Mouse (Mus musculus) CH12.LX (cell line): ENCODE measurements at regions not wholly inside any gene's neighbourhood (a gene's known extent, or its start where the extent isn't known, plus 50 kb on each side); places are given as distances from the start of the nearest gene placed in this dataset.

Experiments used
- DNase-seq: peaks from one replicate; pipeline ENCODE4 v3.0.0-alpha.2; 2013; ENCODE audit errors: extremely low read depth
- H3K27ac ChIP-seq: 2 replicates; pipeline ENCODE4 v1.5.1; 2012; ENCODE audit warnings: low read depth, mild to moderate bottlenecking, control low read depth, moderate library complexity; ENCODE audit not compliant: insufficient read depth
- H3K27me3 ChIP-seq: replicated peaks from 2 replicates; pipeline ENCODE3; 2012; ENCODE audit warnings: inconsistent platforms
- H3K36me3 ChIP-seq, 2 experiments: replicated peaks in 1 of 2; 2 replicates each; pipeline versions ENCODE3 to v1.6.1; 2012; ENCODE audit warnings: inconsistent platforms in 1 of 2, low read length in 1 of 2, mild to moderate bottlenecking in 1 of 2, mixed read lengths in 1 of 2, moderate library complexity in 1 of 2; ENCODE audit not compliant: control insufficient read depth in 1 of 2, insufficient read depth in 1 of 2
- H3K4me1 ChIP-seq, 2 experiments: 2 replicates each; pipeline ENCODE4 v1.6.1; 2012; ENCODE audit warnings: inconsistent platforms in 1 of 2, moderate library complexity in 1 of 2; ENCODE audit not compliant: insufficient read depth in 2 of 2, control insufficient read depth in 1 of 2
- H3K4me2 ChIP-seq: 2 replicates; pipeline ENCODE4 v1.6.1; 2012; ENCODE audit warnings: low read depth, mild to moderate bottlenecking, control low read depth; ENCODE audit not compliant: poor library complexity, insufficient read depth, severe bottlenecking
- H3K4me3 ChIP-seq, 3 experiments: fragments of 150-350 bp in 1 of 3; sonication (generic) in 1 of 3; replicated peaks in 1 of 3; 2 replicates each; pipeline versions ENCODE3 to v1.5.1; 2011 to 2012; ENCODE audit warnings: low read depth in 2 of 3, low read length in 2 of 3, mild to moderate bottlenecking in 2 of 3, moderate library complexity in 2 of 3, control low read depth in 1 of 3, improper control_type of control experiment in 1 of 3, inconsistent platforms in 1 of 3, mixed read lengths in 1 of 3; ENCODE audit not compliant: poor library complexity in 1 of 3
- H3K79me2 ChIP-seq: replicated peaks from 2 replicates; pipeline ENCODE4 v1.6.1; 2012; ENCODE audit warnings: mild to moderate bottlenecking, moderate library complexity; ENCODE audit not compliant: control insufficient read depth, poor library complexity, insufficient read depth, severe bottlenecking; ENCODE audit errors: extremely low read depth
- H3K9ac ChIP-seq: 2 replicates; pipeline ENCODE4 v1.6.1; 2012; ENCODE audit warnings: low read depth, mild to moderate bottlenecking, control low read depth, moderate library complexity; ENCODE audit not compliant: insufficient read depth
- H3K9me3 ChIP-seq: replicated peaks from 2 replicates; pipeline ENCODE3; 2012; ENCODE audit warnings: low read length, inconsistent platforms, mixed read lengths
- BHLHE40 ChIP-seq: IDR thresholded peaks from 2 replicates; pipeline ENCODE4 v1.6.1; 2011; ENCODE audit warnings: mild to moderate bottlenecking, low read depth, low read length, improper control_type of control experiment
- CTCF ChIP-seq, 2 experiments: IDR thresholded peaks in 1 of 2; conservative IDR thresholded peaks in 1 of 2; 2 replicates each; pipeline ENCODE4 v1.5.1; 2011 to 2012; ENCODE audit warnings: low read depth in 2 of 2, low read length in 2 of 2, improper control_type of control experiment in 1 of 2, inconsistent platforms in 1 of 2, mild to moderate bottlenecking in 1 of 2, moderate library complexity in 1 of 2
- EP300 ChIP-seq: IDR thresholded peaks from 2 replicates; pipeline ENCODE4 v1.6.1; 2011; ENCODE audit warnings: low read length, improper control_type of control experiment
- ETS1 ChIP-seq: conservative IDR thresholded peaks from 2 replicates; pipeline ENCODE4 v1.6.1; 2012; ENCODE audit warnings: low read depth, mild to moderate bottlenecking, inconsistent platforms, low read length, improper control_type of control experiment, moderate library complexity
- JUND ChIP-seq: conservative IDR thresholded peaks from 2 replicates; pipeline ENCODE4 v1.6.1; 2011; ENCODE audit warnings: low read depth, low read length, improper control_type of control experiment
- KAT2A ChIP-seq: IDR thresholded peaks from 2 replicates; pipeline ENCODE4 v1.6.1; 2012; ENCODE audit warnings: low read length, improper control_type of control experiment, inconsistent platforms; ENCODE audit not compliant: insufficient replicate concordance
- MAFK ChIP-seq: IDR thresholded peaks from 2 replicates; pipeline ENCODE4 v1.6.1; 2011; ENCODE audit warnings: low read length, improper control_type of control experiment; ENCODE audit not compliant: insufficient replicate concordance
- POLR2A ChIP-seq: IDR thresholded peaks from 2 replicates; pipeline ENCODE4 v1.6.1; 2011; ENCODE audit warnings: low read depth, mild to moderate bottlenecking, improper control_type of control experiment, low read length
- SIN3A ChIP-seq: IDR thresholded peaks from 2 replicates; pipeline ENCODE4 v1.6.1; 2012; ENCODE audit warnings: low read length, improper control_type of control experiment, inconsistent platforms
- USF1 ChIP-seq: IDR thresholded peaks from 2 replicates; pipeline ENCODE4 v1.6.1; 2014; ENCODE audit warnings: low read depth, mild to moderate bottlenecking, inconsistent platforms, low read length, improper control_type of control experiment
- USF2 ChIP-seq: conservative IDR thresholded peaks from 2 replicates; pipeline ENCODE4 v1.6.1; 2011; ENCODE audit warnings: low read depth, low read length, improper control_type of control experiment
- ZKSCAN1 ChIP-seq: IDR thresholded peaks from 2 replicates; pipeline ENCODE4 v1.6.1; 2012; ENCODE audit warnings: low read depth, inconsistent platforms, low read length, improper control_type of control experiment, borderline replicate concordance
- ZNF384 ChIP-seq: IDR thresholded peaks from 2 replicates; pipeline ENCODE4 v1.6.1; 2012; ENCODE audit warnings: low read depth, low read length, improper control_type of control experiment, inconsistent platforms
- dilution Hi-C: fragments of 300-500 bp; cut with MboI; formaldehyde crosslinking; loops from 2 replicates; pipeline ENCODE4 v1.14.3; 2020; ENCODE audit warnings: low sequenced_read_pairs; ENCODE audit not compliant: extremely low pct_unique_long_range_greater_than_20kb, extremely low pct_ligation_motif_present
- in situ Hi-C: fragments of 300-500 bp; cut with MboI; formaldehyde crosslinking; loops from 3 replicates; pipeline ENCODE4 v1.14.3; 2019; ENCODE audit warnings: low sequenced_read_pairs, low pct_ligation_motif_present, low pct_unique_long_range_greater_than_20kb, mixed read lengths

GRCm38 (mm10) chr7:83482254-83482653, 102.5 kb upstream of the Tmc3 start:
- no peaks in the 10 kb centered on the region for H3K79me2 ChIP-seq
- H3K9ac ChIP-seq, result no peak overlapping the region
- no peaks in the 10 kb centered on the region for H3K36me3 ChIP-seq
- H3K4me1 ChIP-seq, result peaks cover 8 to 31% of the 10 kb centered on the region in 2 experiments
- peak; percentile 49 for TF ChIP-seq USF1
- 0 out of 2 replicates have a peak, but pooled peaks have one; percentile 45 for TF ChIP-seq MAFK
- no peak for TF ChIP-seq KAT2A
- peak; percentile 93 for TF ChIP-seq BHLHE40
- no peak for TF ChIP-seq ZKSCAN1
- TF ChIP-seq POLR2A, result no peak
- peak; percentile 36 for TF ChIP-seq USF2
- TF ChIP-seq ETS1, result peak; percentile 56
- peak; percentile 46 for TF ChIP-seq EP300
- H3K4me2 ChIP-seq, result peak overlapping the region; percentile 67; the same call in 1 of the 2 replicates
- peak; percentile 75 for DNase-seq
- in situ Hi-C loops, result no loop called here
- no peak overlapping the region for H3K4me3 ChIP-seq
- dilution Hi-C loops, result no loop called here
- no peak overlapping the region for H3K27ac ChIP-seq
- H3K27me3 ChIP-seq, result no peaks in the 10 kb centered on the region
- H3K9me3 ChIP-seq, result no peaks in the 10 kb centered on the region

DNA sequence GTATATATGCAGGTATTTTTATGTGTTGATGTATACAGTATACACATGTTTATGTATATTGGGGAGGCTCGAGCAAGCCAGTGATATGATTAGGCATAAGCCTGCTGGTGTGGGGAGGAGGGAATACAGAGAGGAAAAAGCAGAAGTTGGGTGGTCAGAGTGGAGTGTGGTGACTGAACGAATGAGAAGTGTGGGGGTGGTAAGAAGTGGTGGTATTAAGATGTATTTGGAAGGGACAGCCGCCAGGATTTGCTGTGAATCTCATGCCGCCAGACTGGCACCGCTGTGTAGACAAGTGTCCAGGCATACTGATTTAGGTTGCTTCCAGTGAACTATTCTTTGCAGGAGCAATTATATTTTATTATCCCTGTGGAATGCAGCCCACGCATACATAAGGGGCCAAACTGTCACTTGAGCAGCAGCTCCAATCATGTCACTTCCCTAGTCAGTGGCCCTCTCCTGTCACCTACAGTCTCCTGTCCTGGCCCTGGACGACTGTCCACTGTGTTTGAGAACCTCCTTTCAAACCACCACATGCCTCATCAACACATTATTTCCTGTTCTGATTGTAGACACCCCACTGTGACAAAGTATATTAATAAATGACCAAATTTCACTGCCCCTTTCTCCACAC, 101.9 kb upstream of the Tmc3 start:
- H3K79me2 ChIP-seq, result no peaks in the 10 kb centered on the region
- dilution Hi-C loops (no loop called here), in situ Hi-C loops (no loop called here)
- peak; percentile 63 for DNase-seq
- no peaks in the 10 kb centered on the region for H3K9me3 ChIP-seq
- no peak overlapping the region for H3K4me3 ChIP-seq
- peaks cover 8 to 31% of the 10 kb centered on the region in 2 experiments for H3K4me1 ChIP-seq
- no peaks in the 10 kb centered on the region for H3K27me3 ChIP-seq
- no peak overlapping the region for H3K9ac ChIP-seq
- no peaks in the 10 kb centered on the region for H3K36me3 ChIP-seq
- no peak for TF ChIP-seq ZNF384
- TF ChIP-seq JUND, result no peak
- no peak for TF ChIP-seq BHLHE40
- TF ChIP-seq SIN3A, result no peak
- no peak for TF ChIP-seq CTCF (conservative IDR thresholded peaks at IDR 0.05 in 1 of 2, IDR thresholded peaks at IDR 0.05 in 1 of 2; ENCODE audit: low read depth in 2 of 2, low read length in 2 of 2)
- H3K4me2 ChIP-seq, result peak overlapping the region; percentile 34; the same call in 1 of the 2 replicates
- H3K27ac ChIP-seq, result no peak overlapping the region

DNA sequence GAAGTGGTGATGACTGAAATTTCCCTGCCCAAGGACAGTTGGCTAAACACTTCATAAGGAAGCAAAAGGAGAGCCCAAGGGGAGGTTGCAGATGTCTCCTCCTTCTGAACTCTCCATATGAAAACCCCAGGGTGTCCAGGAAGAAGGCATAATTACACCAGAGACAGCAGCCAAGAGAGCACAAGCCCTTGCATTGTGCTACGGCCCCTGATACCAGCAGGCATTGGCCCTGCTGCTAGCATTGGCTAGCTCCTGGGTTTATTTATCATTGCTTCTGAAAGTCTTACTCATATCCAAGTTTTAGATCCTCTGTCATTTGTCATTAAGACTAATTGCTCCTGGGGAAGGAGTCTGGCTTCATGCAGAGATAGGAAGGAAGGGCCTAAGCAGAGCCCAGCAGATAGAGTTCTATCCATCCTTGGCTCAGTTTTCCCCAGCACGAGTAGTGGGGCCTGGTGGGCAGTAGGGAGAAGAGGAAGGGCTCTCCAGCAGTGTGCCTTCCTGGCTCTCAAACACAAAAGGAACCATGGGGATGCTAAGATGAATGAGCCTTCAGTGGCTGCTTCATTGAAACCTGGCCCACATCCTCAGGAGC, 98.5 kb upstream of the Tmc3 start:
- dilution Hi-C loops (no loop called here), in situ Hi-C loops (no loop called here)
- TF ChIP-seq MAFK, result no peak
- TF ChIP-seq SIN3A, result no peak

More for the DNA sequence above, 98.5 kb upstream of the Tmc3 start:
- no peak for DNase-seq
- H3K9ac ChIP-seq, result no peak overlapping the region
- no peaks in the 10 kb centered on the region for H3K79me2 ChIP-seq
- no peak overlapping the region for H3K27ac ChIP-seq
- H3K36me3 ChIP-seq, result no peaks in the 10 kb centered on the region
- H3K4me3 ChIP-seq, result no peak overlapping the region
- no peak overlapping the region for H3K4me2 ChIP-seq
- H3K4me1 ChIP-seq, result peaks cover 8 to 31% of the 10 kb centered on the region in 2 experiments
- no peaks in the 10 kb centered on the region for H3K27me3 ChIP-seq
- H3K9me3 ChIP-seq, result no peaks in the 10 kb centered on the region
